Mouse (Mus musculus): ENCODE results near the gene Rundc3a.
A peak's percentile ranks its signal among the peaks of the same experiment; 100 is the strongest.
"Not testable (repeated sequence)": the region's sequence is repeated elsewhere in the genome, so short reads cannot be mapped to it uniquely, and the experiment has no call there.

The Rundc3a gene

GRCm38 (mm10) chr11:102408344-102408876 lies 15.2 kb downstream of the Rundc3a start:
- DNase-seq (ENCODE audit: low spot score in 2 of 2), result peak; percentile 95 to 97

- DNase-seq (ENCODE audit: low spot score in 2 of 2), result no peak
These were observed 15.9 kb downstream of the Rundc3a start for GRCm38 (mm10) chr11:102408888-102409794.

- no peak for DNase-seq (ENCODE audit: low spot score in 2 of 2)
These were observed 16.7 kb downstream of the Rundc3a start for GRCm38 (mm10) chr11:102409795-102410330.

- not testable (repeated sequence) for DNase-seq (ENCODE audit: low spot score in 2 of 2)
These were observed 17.1 kb downstream of the Rundc3a start for GRCm38 (mm10) chr11:102410345-102410744.

- DNase-seq (ENCODE audit: low spot score in 2 of 2), result no peak
These were observed 17.9 kb downstream of the Rundc3a start for GRCm38 (mm10) chr11:102411061-102411460.

DNA sequence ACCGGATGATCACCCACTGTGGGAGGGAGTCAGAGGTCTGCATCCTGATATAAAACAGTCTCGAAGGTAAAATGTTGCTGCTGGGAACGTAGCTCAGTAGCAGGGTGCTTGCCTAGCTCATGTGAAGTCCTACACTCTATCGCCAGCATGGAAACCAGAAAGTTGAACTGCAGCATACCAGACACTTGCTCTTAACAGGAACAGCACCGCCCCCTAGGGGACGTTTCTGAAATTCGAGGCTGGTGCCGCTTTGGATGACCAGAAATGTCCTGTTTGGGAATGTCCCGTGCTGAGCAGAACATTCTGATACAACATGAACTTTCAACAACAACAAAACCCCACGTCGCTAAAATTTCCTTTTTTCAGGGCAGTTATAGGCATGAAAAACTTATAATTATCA lies 18.5 kb downstream of the Rundc3a start:
- DNase-seq (ENCODE audit: low spot score in 2 of 2), result peak; percentile 79 to 83

GRCm38 (mm10) chr11:102413059-102413458 lies 19.9 kb downstream of the Rundc3a start:
- no peak for DNase-seq (ENCODE audit: low spot score in 2 of 2)

DNA sequence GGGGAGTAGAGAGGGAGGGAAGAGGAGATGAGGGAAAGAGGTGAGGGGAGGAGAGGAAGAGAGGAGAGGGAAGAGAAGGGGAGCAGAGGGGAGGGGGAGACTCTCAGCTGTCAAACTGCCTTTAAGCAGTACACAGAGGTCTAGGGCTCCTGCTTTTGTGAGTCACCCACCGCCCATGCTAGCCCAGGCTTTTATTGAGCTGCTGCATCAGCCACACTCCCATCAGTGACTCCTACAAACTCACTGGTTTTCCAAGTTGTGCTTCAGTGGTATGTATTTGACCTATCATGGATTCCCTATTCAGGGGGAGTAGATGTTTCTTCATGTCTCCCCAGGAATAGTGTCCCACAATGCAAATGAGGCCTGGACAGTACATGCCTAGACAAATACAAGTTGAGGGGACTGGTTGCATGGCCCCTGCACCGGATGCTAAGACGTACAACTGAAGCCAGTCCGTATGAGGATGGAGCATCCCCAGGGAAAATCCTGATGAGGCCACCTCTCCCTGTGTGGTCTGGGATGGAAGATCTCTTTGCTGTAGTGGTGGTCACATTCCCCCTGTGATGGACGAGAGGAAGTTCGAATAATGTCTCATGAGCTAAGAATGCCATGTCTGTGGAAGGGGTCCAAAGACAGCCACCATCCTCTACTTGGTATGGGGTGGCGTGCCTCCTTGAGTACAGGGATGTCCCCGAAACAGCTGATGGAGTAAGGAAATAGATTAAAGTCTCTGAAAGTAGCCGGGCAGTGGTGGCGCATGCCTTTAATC lies 22.0 kb downstream of the Rundc3a start:
- DNase-seq (ENCODE audit: low spot score in 2 of 2), result no peak

DNA sequence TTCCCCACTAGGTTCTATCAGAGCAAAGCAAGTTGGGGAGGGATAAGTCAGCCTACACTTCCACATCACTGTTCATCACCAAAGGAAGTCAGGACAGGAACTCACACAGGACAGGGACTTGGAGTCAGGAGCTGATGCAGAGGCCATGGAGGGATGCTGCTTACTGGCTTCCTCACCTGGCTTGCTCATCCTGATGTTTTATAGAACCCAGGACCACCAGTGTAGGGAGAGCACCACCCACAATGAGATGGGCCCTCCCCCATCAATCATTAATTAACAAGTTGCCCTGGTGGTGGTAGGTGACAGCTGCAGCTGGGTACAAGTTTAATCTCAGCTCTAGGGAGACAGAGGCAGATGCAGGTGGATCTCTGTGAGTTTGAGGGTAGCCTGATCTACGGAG lies 24.0 kb downstream of the Rundc3a start:
- DNase-seq (ENCODE audit: low spot score in 2 of 2), result no peak

DNA sequence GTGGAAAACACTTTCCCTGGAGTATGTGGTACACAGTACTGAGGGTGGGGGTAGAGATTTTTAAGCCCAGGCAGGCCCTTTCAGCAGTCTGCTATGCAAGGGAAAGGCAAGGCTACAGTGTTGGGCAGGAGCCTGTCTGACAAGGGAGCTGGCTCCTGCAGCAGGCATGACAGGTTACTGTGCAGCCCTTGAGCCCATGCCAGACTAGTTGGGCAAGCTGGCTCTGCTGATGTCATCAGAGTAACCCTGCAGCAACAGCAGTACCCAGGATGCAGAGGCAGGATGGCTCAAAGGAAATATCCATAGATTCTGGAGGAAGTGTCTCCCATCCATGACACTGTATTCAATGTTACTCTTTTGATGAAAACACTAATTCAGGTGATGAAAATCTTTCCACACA lies 25.7 kb downstream of the Rundc3a start:
- DNase-seq (ENCODE audit: low spot score in 2 of 2), result no peak

DNA sequence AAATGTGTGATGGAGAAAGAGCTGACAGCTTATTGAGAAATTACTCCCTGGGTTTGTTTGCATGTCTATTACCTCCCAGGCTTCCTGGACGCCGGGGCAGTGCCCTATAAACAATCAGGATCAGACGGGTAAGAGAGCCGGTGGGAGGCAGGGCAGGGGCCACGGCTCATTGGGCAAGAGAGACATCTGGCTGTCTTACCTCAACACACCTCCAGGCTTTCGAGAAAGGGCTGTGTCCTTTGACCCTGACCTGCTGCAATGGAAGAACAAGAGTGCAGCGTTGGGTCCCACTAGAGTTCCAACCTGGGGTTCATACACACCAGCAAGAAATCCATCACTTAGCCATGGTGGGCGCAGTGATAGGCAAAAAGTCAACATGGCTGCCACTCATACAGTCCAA lies 28.4 kb downstream of the Rundc3a start:
- DNase-seq (ENCODE audit: low spot score in 2 of 2), result no peak

- no peak for DNase-seq (ENCODE audit: low spot score in 2 of 2)
These were observed 31.5 kb downstream of the Rundc3a start for GRCm38 (mm10) chr11:102424666-102425065.

GRCm38 (mm10) chr11:102425555-102426316 lies 32.5 kb downstream of the Rundc3a start:
- no peak for DNase-seq (ENCODE audit: low spot score in 2 of 2)

- DNase-seq (ENCODE audit: low spot score in 2 of 2), result no peak
These were observed 35.9 kb downstream of the Rundc3a start for GRCm38 (mm10) chr11:102428981-102429540.

DNA sequence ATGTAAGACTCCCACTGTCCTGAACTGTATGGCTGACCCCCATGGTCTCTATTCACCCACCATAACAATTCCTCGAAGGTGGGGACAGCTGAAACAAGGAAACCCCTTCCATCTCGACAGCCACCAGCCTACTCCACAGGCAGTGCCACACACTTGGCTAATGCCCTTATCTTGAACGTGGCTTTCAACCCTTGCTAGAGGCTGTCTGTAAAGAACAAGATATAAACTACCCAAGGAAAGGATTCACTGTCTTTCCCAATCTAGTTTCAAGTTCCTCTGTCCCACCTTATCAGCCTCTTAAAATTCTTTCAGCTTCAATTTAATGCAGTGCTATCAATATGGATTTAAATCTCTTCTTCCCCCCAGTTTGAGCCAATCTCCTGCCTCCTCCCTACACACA lies 36.3 kb downstream of the Rundc3a start:
- no peak for DNase-seq (ENCODE audit: low spot score in 2 of 2)

DNA sequence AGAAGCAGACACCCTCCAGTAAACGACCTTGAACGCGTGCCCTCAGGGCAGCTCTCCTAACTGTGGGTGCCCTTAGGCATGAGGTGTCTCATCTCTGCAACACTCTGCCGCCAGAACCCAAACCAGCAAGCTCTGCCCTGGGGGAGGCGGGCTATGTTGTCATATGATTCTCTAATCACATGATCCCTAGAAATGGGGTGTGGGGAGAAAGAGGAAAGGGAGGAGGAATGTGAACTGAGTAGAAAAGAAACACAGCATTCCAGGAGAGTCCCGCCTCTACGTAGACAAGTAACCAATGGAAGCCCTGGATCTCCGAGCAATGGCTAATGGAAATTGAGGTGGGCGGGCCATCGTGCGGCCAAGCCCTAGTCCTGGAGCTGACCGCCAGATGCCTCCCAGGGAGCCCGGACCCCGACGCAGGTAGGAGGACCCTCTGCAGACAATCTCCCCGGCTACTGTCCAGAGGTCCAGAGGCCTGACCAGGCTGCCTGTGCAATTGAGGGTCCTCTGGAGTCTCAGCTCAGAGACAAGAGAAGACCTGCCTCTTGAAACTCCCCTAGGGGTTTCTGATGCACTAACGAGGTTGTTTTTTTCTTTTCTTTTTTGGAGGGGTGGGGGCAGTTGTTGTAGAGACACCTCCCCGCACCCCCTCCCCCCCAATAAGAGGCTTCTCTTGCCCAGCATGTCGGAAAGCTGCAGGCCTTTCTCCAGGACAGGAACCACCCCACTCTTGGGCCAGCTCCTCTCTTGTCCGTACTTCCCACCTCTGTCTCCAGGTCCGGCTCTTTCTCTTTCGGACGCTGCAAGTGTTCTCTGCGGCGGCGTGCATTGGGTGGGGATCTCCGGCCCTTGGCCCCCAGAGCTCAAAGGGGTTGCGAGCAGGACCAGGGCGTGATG lies 37.2 kb downstream of the Rundc3a start, which contains the start of gene Grn:
TSS of gene Grn (plus strand) at position 195 of the 897 bp plus-strand sequence.
- peak; percentile 90 to 96 for DNase-seq (ENCODE audit: low spot score in 2 of 2)

- DNase-seq (ENCODE audit: low spot score in 2 of 2), result peak in 1 of 2 experiments; percentile 63
These were observed 37.9 kb downstream of the Rundc3a start for GRCm38 (mm10) chr11:102431018-102431645.

- no peak for DNase-seq (ENCODE audit: low spot score in 2 of 2)
These were observed 38.5 kb downstream of the Rundc3a start for GRCm38 (mm10) chr11:102431728-102432114.

- DNase-seq (ENCODE audit: low spot score in 2 of 2), result no peak
These were observed 39.1 kb downstream of the Rundc3a start for GRCm38 (mm10) chr11:102432115-102432843.
